Mouse (Mus musculus) embryonic fibroblast, embryonic 13.5 days (primary cell): ENCODE results near the gene Dennd1a.

Experiments used
- CTCF ChIP-seq: IDR thresholded peaks from 2 replicates; pipeline ENCODE4 v1.5.1; 2011; ENCODE audit warnings: mild to moderate bottlenecking, control low read depth, low read length, moderate library complexity, borderline replicate concordance; ENCODE audit not compliant: insufficient read depth
- POLR2A ChIP-seq: IDR thresholded peaks from 2 replicates; pipeline ENCODE4 v1.6.1; 2011; ENCODE audit warnings: low read depth, mild to moderate bottlenecking, control low read depth, low read length, moderate library complexity

DNA sequence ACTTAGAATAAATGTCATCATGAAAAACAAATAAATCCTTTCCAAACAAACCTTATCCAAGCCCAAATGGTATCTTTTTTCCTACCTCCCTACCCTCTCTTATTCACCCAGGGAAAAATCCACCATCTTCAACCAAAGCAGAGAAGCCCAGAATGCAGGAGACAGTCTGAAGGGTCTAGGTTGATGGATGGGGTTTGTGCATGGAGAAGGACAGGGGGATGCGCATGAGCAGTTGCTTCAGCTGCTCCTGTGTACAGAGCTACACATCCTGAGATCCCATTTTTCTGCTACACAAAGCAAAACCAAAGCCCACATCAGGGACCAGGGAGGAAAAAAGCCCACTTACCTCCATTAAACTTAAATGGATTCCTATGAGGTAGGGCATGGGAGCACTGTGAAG lies 304.5 kb downstream of the Dennd1a start:
- TF ChIP-seq POLR2A, result no peak
- no peak for TF ChIP-seq CTCF
